In genomic region chr11:79283350-79284030, GRCm38 (mm10) we compare ENCODE assay signal across 22 mouse cellular contexts. TPM values are rescaled to one million over a fixed set of nuclear protein-coding genes. Genes with fewer than 3 reads are reported as not detected.
"Had no signal": no experiment of that assay in that cellular context is flagged by ENCODE, and none has a peak within 500 bp of the region (broad histone marks: within the 10 kb centered on the region; RNA-seq: fewer than 3 reads in every experiment).

No protein-coding gene starts in this region.

- H3K4me2 ChIP-seq: neural tube, embryonic 13.5 days; neural tube, embryonic 15.5 days; stomach, embryonic 15.5 days had no signal

- H3K27ac ChIP-seq: neural tube, embryonic 13.5 days; neural tube, embryonic 15.5 days; stomach, embryonic 15.5 days; stomach, postnatal 0 days had no signal

- H3K36me3 ChIP-seq: neural tube, embryonic 13.5 days; neural tube, embryonic 15.5 days; stomach, embryonic 15.5 days had no signal

- H3K4me3 ChIP-seq: neural tube, embryonic 13.5 days; neural tube, embryonic 15.5 days; stomach, embryonic 15.5 days had no signal

- H3K9me3 ChIP-seq: neural tube, embryonic 13.5 days; neural tube, embryonic 15.5 days; stomach, embryonic 15.5 days had no signal

- DNase-seq: retina, postnatal 1 day; right cerebral cortex, adult 18-20 months; right cerebral cortex, postnatal 14 days; right cerebral cortex, postnatal 25 days; right cerebral cortex, postnatal 4 days; spleen, adult 18-20 months; thymus, adult 18-20 months; thymus, adult 2 months; thymus, postnatal 14 days; thymus, postnatal 25 days; thymus, postnatal 36 days; thymus, postnatal 4 days had no signal

- H3K9ac ChIP-seq: neural tube, embryonic 13.5 days; neural tube, embryonic 15.5 days; stomach, embryonic 15.5 days had no signal

- H3K27me3 ChIP-seq: neural tube, embryonic 13.5 days; neural tube, embryonic 15.5 days; stomach, embryonic 15.5 days had no signal

RNA-seq across cellular contexts. Expression of gene Gm9964, which starts 13.2 kb away (rescaled TPM):
- total RNA-seq: neutrophil, adult 5-6 weeks had no signal
- polyA plus RNA-seq: neural tube, embryonic 13.5 days; neural tube, embryonic 15.5 days; small intestine, adult 2 months; spleen, adult 2 months; stomach, embryonic 14.5 days; stomach, embryonic 16.5 days; stomach, postnatal 0 days; thymus, adult 2 months; urinary bladder, adult 2 months had no signal
